In the genomic region with DNA sequence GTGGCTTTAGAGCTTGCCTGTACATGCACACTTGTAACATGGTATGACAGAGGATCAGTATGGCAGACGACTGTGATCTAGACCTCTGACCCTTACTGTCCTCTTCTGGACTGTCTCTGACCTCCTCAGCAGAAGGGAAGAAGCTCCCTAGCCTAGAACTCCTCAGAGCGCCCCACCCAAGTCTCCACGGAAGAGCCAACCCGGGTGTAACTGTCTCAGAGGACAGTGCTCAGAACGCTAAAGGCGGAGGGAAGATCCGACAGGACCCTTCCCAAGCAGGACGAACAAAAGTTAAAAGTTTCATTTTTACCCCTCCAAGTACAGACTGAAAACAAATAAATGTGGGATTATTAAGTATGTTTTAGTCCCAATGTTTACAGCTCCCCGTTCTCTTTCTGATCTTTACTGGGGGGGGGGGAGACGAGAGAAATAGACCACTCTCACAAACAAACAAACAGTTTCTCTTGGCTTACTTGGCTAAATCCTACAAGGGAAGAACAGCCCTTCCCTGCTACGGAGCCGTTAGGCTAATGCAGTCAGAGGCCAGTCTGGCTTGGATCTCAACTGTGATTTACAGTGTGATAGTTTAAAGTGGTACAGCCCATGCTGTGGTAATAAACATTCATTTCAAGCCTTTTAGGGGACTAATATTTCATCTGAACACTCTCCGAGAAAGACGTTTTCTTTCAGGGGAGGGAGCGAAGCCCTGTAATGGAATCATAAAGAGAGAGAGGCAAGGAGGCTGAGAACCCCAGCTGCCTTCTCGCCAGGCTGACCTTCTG, we compare ENCODE assay signal across 15 mouse cellular contexts.
A peak's percentile ranks its signal among the peaks of the same experiment; 100 is the strongest.
DNase-seq lines count a peak whose midpoint lies in the region; ATAC-seq lines count a peak whose summit lies in the region.
"Had no signal": no experiment of that assay in that cellular context is flagged by ENCODE, and none has a peak within 500 bp of the region (broad histone marks: within the 10 kb centered on the region; RNA-seq: fewer than 3 reads in every experiment).

No protein-coding gene starts in this region.

- H3K4me2 ChIP-seq in hindbrain, embryonic 16.5 days (ENCODE audit: low read length) = no peak overlapping the region
- no peak overlapping the region for H3K4me2 ChIP-seq in hindbrain, embryonic 14.5 days (replicated peaks)
- H3K4me2 ChIP-seq in lung, embryonic 16.5 days (ENCODE audit: low read depth, low read length) = peak overlapping the region; percentile 21; the same call in 1 of the 2 replicates
- peak overlapping the region; percentile 18 for H3K4me2 ChIP-seq in intestine, embryonic 15.5 days (replicated peaks)
- H3K4me2 ChIP-seq in stomach, embryonic 14.5 days (replicated peaks; ENCODE audit: low read depth, low read length) = peak overlapping the region; percentile 15; the same call in 1 of the 2 replicates
- H3K4me2 ChIP-seq: heart, embryonic 15.5 days; midbrain, embryonic 13.5 days had no signal

- peak; percentile 30; the same call in 1 of the 2 replicates for ATAC-seq in hindbrain, embryonic 16.5 days
- no peak for ATAC-seq in hindbrain, embryonic 14.5 days (ENCODE audit: low FRiP score)
- no peak; the same call in 1 of the 2 replicates for ATAC-seq in lung, embryonic 16.5 days (ENCODE audit: low read depth)
- ATAC-seq in intestine, embryonic 15.5 days = peak; percentile 75
- ATAC-seq in stomach, embryonic 14.5 days (ENCODE audit: insufficient number of reproducible peaks, insufficient read depth, low FRiP score, low read depth) = peak; percentile 74
- ATAC-seq: inflammation-experienced regulatory T-cells, adult 6 months; midbrain, embryonic 13.5 days had no signal

- H3K9ac ChIP-seq in hindbrain, embryonic 16.5 days (ENCODE audit: low read depth, low read length) = no peak overlapping the region
- no peak overlapping the region for H3K9ac ChIP-seq in hindbrain, embryonic 14.5 days
- no peak overlapping the region for H3K9ac ChIP-seq in lung, embryonic 16.5 days (ENCODE audit: low read length)
- H3K9ac ChIP-seq in intestine, embryonic 15.5 days = no peak overlapping the region
- H3K9ac ChIP-seq in stomach, embryonic 14.5 days (replicated peaks; ENCODE audit: low read depth, low read length) = no peak overlapping the region
- H3K9ac ChIP-seq: heart, embryonic 15.5 days; midbrain, embryonic 13.5 days had no signal

- no peaks in the 10 kb centered on the region for H3K4me1 ChIP-seq in hindbrain, embryonic 16.5 days (ENCODE audit: control insufficient read depth, insufficient read depth, low read depth, low read length)
- 0 out of 2 replicates have a peak, but pooled peaks cover 3% of the 10 kb centered on the region for H3K4me1 ChIP-seq in hindbrain, embryonic 14.5 days (replicated peaks; ENCODE audit: control insufficient read depth, insufficient read depth, low read length)
- no peaks in the 10 kb centered on the region for H3K4me1 ChIP-seq in lung, embryonic 16.5 days (replicated peaks; ENCODE audit: control insufficient read depth, insufficient read depth, low read length)
- H3K4me1 ChIP-seq in intestine, embryonic 15.5 days (replicated peaks) = peaks cover 4% of the 10 kb centered on the region; the same call in 1 of the 2 replicates
- peaks cover 7% of the 10 kb centered on the region; the same call in 1 of the 2 replicates for H3K4me1 ChIP-seq in stomach, embryonic 14.5 days (ENCODE audit: control insufficient read depth, insufficient read depth, low read length)

- WGBS in hindbrain, embryonic 16.5 days = 74% methylated on average over 16 of the region's 16 CpGs
- WGBS in hindbrain, embryonic 14.5 days = 82% methylated on average over 16 of the region's 16 CpGs
- 48% methylated on average over 16 of the region's 16 CpGs for WGBS in lung, embryonic 16.5 days
- WGBS in intestine, embryonic 15.5 days = 44% methylated on average over 16 of the region's 16 CpGs
- 32% methylated on average over 16 of the region's 16 CpGs for WGBS in stomach, embryonic 14.5 days

- H3K4me3 ChIP-seq in hindbrain, embryonic 16.5 days (ENCODE audit: low read length) = no peak overlapping the region
- no peak overlapping the region for H3K4me3 ChIP-seq in hindbrain, embryonic 14.5 days (replicated peaks; ENCODE audit: low read length)
- H3K4me3 ChIP-seq in lung, embryonic 16.5 days (ENCODE audit: low read length) = no peak overlapping the region
- H3K4me3 ChIP-seq in intestine, embryonic 15.5 days (replicated peaks) = no peak overlapping the region
- H3K4me3 ChIP-seq in stomach, embryonic 14.5 days (ENCODE audit: low read depth, low read length) = no peak overlapping the region
- H3K4me3 ChIP-seq: heart, embryonic 15.5 days; midbrain, embryonic 13.5 days had no signal

- no peaks in the 10 kb centered on the region for H3K27me3 ChIP-seq in hindbrain, embryonic 16.5 days (replicated peaks; ENCODE audit: control insufficient read depth, insufficient read depth, low read length)
- no peaks in the 10 kb centered on the region for H3K27me3 ChIP-seq in hindbrain, embryonic 14.5 days (ENCODE audit: control insufficient read depth, insufficient read depth, low read length)
- no peaks in the 10 kb centered on the region for H3K27me3 ChIP-seq in lung, embryonic 16.5 days (ENCODE audit: control insufficient read depth, insufficient read depth, low read depth, low read length)
- no peaks in the 10 kb centered on the region for H3K27me3 ChIP-seq in intestine, embryonic 15.5 days (replicated peaks)
- no peaks in the 10 kb centered on the region for H3K27me3 ChIP-seq in stomach, embryonic 14.5 days (ENCODE audit: control insufficient read depth, insufficient read depth, low read length)
- H3K27me3 ChIP-seq: heart, embryonic 15.5 days; midbrain, embryonic 13.5 days had no signal

- no peaks in the 10 kb centered on the region for H3K36me3 ChIP-seq in hindbrain, embryonic 16.5 days (ENCODE audit: control insufficient read depth, insufficient read depth, low read length)
- H3K36me3 ChIP-seq in hindbrain, embryonic 14.5 days (replicated peaks; ENCODE audit: control insufficient read depth, insufficient read depth) = peaks cover 13% of the 10 kb centered on the region
- H3K36me3 ChIP-seq in lung, embryonic 16.5 days (ENCODE audit: control insufficient read depth, insufficient read depth, low read length) = no peaks in the 10 kb centered on the region
- no peaks in the 10 kb centered on the region for H3K36me3 ChIP-seq in intestine, embryonic 15.5 days
- H3K36me3 ChIP-seq in stomach, embryonic 14.5 days (ENCODE audit: control insufficient read depth, insufficient read depth, low read length) = no peaks in the 10 kb centered on the region

- H3K27ac ChIP-seq in hindbrain, embryonic 16.5 days (ENCODE audit: low read depth, low read length) = no peak overlapping the region
- H3K27ac ChIP-seq in hindbrain, embryonic 14.5 days = no peak overlapping the region
- H3K27ac ChIP-seq in lung, embryonic 16.5 days (ENCODE audit: low read length) = no peak overlapping the region
- H3K27ac ChIP-seq in intestine, embryonic 15.5 days = peak overlapping the region; percentile 48; the same call in 1 of the 2 replicates
- peak overlapping the region; percentile 72; the same call in 1 of the 2 replicates for H3K27ac ChIP-seq in stomach, embryonic 14.5 days (ENCODE audit: low read length)
- H3K27ac ChIP-seq: heart, embryonic 15.5 days; midbrain, embryonic 13.5 days had no signal

- H3K9me3 ChIP-seq in hindbrain, embryonic 16.5 days (ENCODE audit: control insufficient read depth, low read length) = no peaks in the 10 kb centered on the region
- H3K9me3 ChIP-seq in hindbrain, embryonic 14.5 days (ENCODE audit: control insufficient read depth, low read length) = no peaks in the 10 kb centered on the region
- H3K9me3 ChIP-seq in lung, embryonic 16.5 days (ENCODE audit: control insufficient read depth, low read length) = no peaks in the 10 kb centered on the region
- H3K9me3 ChIP-seq in intestine, embryonic 15.5 days = no peaks in the 10 kb centered on the region
- H3K9me3 ChIP-seq in stomach, embryonic 14.5 days (ENCODE audit: control insufficient read depth, low read depth, low read length) = no peaks in the 10 kb centered on the region
- H3K9me3 ChIP-seq: heart, embryonic 15.5 days; midbrain, embryonic 13.5 days had no signal

- no peak for DNase-seq in hindbrain, embryonic 14.5 days (ENCODE audit: low spot score)
- no peak for DNase-seq in lung, postnatal 10 days
- DNase-seq in right cerebral cortex, postnatal 14 days = no peak
- no peak for DNase-seq in thymus, postnatal 25 days
- DNase-seq: B cell, adult 2 months; cerebellum, adult 11 months; lung, adult 18-20 months; thymus, postnatal 36 days had no signal

Comparison
In these comparisons a context has a peak if more than half of its experiments do, and no peak if none do; other contexts are left out.
1. ATAC-seq: peak in hindbrain, embryonic 16.5 days (single experiment), intestine, embryonic 15.5 days (single experiment) and stomach, embryonic 14.5 days (single experiment); none in hindbrain, embryonic 14.5 days (single experiment) and lung, embryonic 16.5 days (single experiment).
2. H3K27ac ChIP-seq: peak in intestine, embryonic 15.5 days (single experiment) and stomach, embryonic 14.5 days (single experiment); none in hindbrain, embryonic 16.5 days (single experiment), hindbrain, embryonic 14.5 days (single experiment) and lung, embryonic 16.5 days (single experiment).
3. H3K4me2 ChIP-seq: peak in lung, embryonic 16.5 days (single experiment), intestine, embryonic 15.5 days (single experiment) and stomach, embryonic 14.5 days (single experiment); none in hindbrain, embryonic 16.5 days (single experiment) and hindbrain, embryonic 14.5 days (single experiment).